Mouse (Mus musculus): ENCODE measurements around the gene Gxylt1. TPM values are rescaled to one million over a fixed set of nuclear protein-coding genes. Genes with fewer than 3 reads are reported as not detected.
A peak's percentile ranks its signal among the peaks of the same experiment; 100 is the strongest.
"Not testable (repeated sequence)": the region's sequence is repeated elsewhere in the genome, so short reads cannot be mapped to it uniquely, and the experiment has no call there.

Gxylt1 gene
- total and polyA plus RNA-seq, 2 experiments, result 1.4 to 5.7 TPM

DNA sequence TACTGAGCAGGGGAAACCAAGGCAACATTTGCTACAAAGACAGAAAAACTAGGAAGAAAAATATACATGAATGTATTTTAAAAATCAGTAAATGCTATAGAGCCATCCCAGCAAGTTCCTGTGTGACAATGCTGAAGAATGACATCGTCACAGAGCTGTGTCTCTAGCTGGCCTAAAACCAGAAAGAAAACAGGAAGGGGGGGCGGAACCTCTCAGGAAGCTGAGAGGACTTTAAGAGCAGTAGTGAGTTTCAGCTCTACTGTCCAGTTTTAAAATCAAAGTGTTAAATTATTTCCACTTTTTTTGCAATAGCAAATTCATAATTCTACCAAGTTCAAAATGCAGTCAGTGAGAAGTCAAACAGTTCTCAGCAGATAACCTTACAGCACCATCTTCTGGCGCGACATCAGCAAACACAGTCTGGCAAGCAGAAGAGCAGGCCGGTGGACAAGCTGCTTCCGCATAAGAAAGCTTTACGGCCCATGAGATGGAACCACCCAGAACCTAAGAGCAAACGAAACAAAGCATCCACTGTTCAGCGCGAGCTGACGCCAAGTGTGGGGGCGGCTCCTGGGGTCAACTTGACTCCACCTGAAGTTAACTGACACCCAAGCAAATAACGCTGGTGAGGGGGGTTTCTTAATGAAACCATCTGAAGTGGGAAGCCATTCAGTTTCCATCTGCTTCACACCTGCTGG is 23.3 kb downstream of the Gxylt1 start:
- DNase-seq (ENCODE audit: extremely low read depth, low read depth, low spot score), result no peak
- Histone ChIP-seq H3K4me3 (ENCODE audit: insufficient read depth, low read depth, low read length) (no peak overlapping the region), H3K79me2 (ENCODE audit: control insufficient read depth, insufficient read depth, low read length) (no peaks in the 10 kb centered on the region), H3K27me3 (ENCODE audit: control insufficient read depth, insufficient read depth, low read length) (no peaks in the 10 kb centered on the region), H3K27ac (replicated peaks; ENCODE audit: insufficient read depth, low read depth, low read length) (no peak overlapping the region; the same call in 1 of the 2 replicates), H3K36me3 (ENCODE audit: control insufficient read depth, insufficient read depth, low read length) (peaks cover 35% of the 10 kb centered on the region), H3K4me1 (ENCODE audit: control insufficient read depth, insufficient read depth, low read length) (no peaks in the 10 kb centered on the region), H3K9ac (ENCODE audit: low read depth, low read length) (no peak overlapping the region)
- 68% methylated on average over 13 of the region's 13 CpGs for WGBS
- TF ChIP-seq CTCF (IDR thresholded peaks at IDR 0.05; ENCODE audit: low read depth, low read length) (no peak), POLR2A (IDR thresholded peaks at IDR 0.05; ENCODE audit: extremely low read depth, insufficient read depth, low read length) (no peak)

DNA sequence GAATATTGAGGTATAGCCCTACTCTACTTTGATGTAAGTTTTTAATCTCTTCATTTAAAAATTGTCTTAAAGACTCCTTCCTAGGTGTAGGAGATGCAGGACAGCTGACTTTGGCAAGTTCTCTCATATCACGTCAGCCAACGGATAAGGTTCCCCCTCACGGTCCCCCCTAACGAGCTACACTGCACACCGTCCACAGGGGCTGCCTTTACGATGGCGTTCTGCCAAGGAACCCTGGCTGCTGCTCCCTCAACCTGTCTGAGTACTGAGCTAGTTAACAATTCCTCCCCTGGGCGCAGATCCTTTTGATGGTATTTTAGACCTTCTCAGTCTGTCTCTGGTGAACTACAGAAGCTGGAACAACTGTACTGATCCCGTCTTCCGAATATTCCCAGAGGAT is 31.8 kb downstream of the Gxylt1 start:
- Histone ChIP-seq H3K79me2 (ENCODE audit: control insufficient read depth, insufficient read depth, low read length) (no peaks in the 10 kb centered on the region), H3K9ac (ENCODE audit: low read depth, low read length) (no peak overlapping the region), H3K27me3 (ENCODE audit: control insufficient read depth, insufficient read depth, low read length) (no peaks in the 10 kb centered on the region), H3K4me3 (ENCODE audit: insufficient read depth, low read depth, low read length) (no peak overlapping the region), H3K36me3 (ENCODE audit: control insufficient read depth, insufficient read depth, low read length) (peaks cover 19% of the 10 kb centered on the region), H3K4me1 (ENCODE audit: control insufficient read depth, insufficient read depth, low read length) (peaks cover 2% of the 10 kb centered on the region; the same call in 1 of the 2 replicates), H3K27ac (replicated peaks; ENCODE audit: insufficient read depth, low read depth, low read length) (no peak overlapping the region)
- no peak for DNase-seq (ENCODE audit: extremely low read depth, low read depth, low spot score)
- WGBS, result 93% methylated on average over 10 of the region's 10 CpGs
- TF ChIP-seq POLR2A (IDR thresholded peaks at IDR 0.05; ENCODE audit: extremely low read depth, insufficient read depth, low read length), result no peak
- TF ChIP-seq CTCF (IDR thresholded peaks at IDR 0.05; ENCODE audit: low read depth, low read length), result no peak

DNA sequence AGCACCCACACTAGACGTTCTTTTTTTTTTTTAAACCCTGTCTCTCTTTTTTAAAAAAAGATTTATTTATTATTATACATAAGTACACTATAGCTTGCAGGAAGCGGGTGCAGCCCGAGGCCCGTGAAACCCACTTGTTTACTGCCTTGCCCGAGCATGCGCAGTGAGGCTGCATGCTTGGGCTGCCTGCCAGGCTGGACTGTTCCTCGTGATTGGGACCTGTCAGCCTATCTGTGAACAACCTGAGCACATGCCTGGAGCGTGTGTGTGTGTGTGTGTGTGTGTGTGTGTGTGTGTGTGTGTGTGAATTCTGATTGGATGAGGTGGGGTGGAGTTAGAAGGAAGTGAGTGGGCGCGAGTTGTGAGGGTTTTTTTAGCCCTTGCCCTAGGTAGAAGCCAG is 38.5 kb downstream of the Gxylt1 start:
- not testable (repeated sequence) for DNase-seq (ENCODE audit: extremely low read depth, low read depth, low spot score); H3K4me1 ChIP-seq (ENCODE audit: control insufficient read depth, insufficient read depth, low read length); H3K27me3 ChIP-seq (ENCODE audit: control insufficient read depth, insufficient read depth, low read length); H3K9ac ChIP-seq (ENCODE audit: low read depth, low read length); H3K27ac ChIP-seq (replicated peaks; ENCODE audit: insufficient read depth, low read depth, low read length); H3K79me2 ChIP-seq (ENCODE audit: control insufficient read depth, insufficient read depth, low read length); H3K36me3 ChIP-seq (ENCODE audit: control insufficient read depth, insufficient read depth, low read length); H3K4me3 ChIP-seq (ENCODE audit: insufficient read depth, low read depth, low read length)
- 95% methylated on average over 10 of the region's 10 CpGs for whole genome bisulfite sequencing

DNA sequence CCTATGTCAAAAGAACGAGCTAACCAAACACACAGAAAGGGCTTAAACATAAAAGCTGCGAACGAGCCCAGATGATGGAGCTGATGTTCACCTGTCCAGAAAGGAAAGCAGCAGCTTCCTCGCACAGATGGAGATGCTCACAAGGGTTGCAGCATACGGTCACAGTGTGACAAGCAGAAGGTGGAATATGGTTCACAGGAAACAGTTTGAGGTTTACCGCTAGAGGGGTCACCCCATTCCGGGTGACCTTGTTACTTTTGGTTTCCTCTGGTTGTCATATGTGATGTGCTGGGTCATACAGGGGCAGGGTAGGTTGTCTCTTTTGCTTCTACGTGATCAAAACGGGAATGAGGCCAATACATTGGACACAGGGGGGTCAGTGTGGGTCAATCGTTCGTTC is 46.0 kb downstream of the Gxylt1 start:
- TF ChIP-seq POLR2A (IDR thresholded peaks at IDR 0.05; ENCODE audit: extremely low read depth, insufficient read depth, low read length) (no peak), CTCF (IDR thresholded peaks at IDR 0.05; ENCODE audit: low read depth, low read length) (no peak)
- no peak overlapping the region for H3K9ac ChIP-seq (ENCODE audit: low read depth, low read length)

DNA sequence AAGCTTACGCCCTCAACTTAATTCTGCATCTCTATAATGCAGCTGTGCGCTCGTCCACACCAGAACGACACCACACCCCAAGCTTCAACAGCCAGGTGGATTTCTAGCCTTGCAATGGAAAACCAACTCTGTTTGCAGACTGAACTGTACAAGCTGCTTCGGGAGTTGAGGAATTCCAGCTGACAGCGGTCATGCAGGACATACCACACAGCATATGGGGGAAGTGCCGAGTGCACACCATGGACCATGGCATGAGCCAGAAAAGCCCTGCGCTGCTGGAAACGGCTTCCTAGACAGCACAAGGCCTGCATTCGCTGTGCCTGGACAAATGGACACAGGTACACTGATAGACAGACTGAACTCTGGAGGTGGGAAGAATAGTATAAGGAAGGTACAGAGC is 46.6 kb downstream of the Gxylt1 start:
- Histone ChIP-seq H3K79me2 (ENCODE audit: control insufficient read depth, insufficient read depth, low read length) (no peaks in the 10 kb centered on the region), H3K9ac (ENCODE audit: low read depth, low read length) (no peak overlapping the region), H3K27me3 (ENCODE audit: control insufficient read depth, insufficient read depth, low read length) (no peaks in the 10 kb centered on the region), H3K27ac (replicated peaks; ENCODE audit: insufficient read depth, low read depth, low read length) (no peak overlapping the region), H3K36me3 (ENCODE audit: control insufficient read depth, insufficient read depth, low read length) (no peaks in the 10 kb centered on the region), H3K4me1 (ENCODE audit: control insufficient read depth, insufficient read depth, low read length) (no peaks in the 10 kb centered on the region), H3K4me3 (ENCODE audit: insufficient read depth, low read depth, low read length) (no peak overlapping the region)
- no peak for TF ChIP-seq CTCF (IDR thresholded peaks at IDR 0.05; ENCODE audit: low read depth, low read length)
- TF ChIP-seq POLR2A (IDR thresholded peaks at IDR 0.05; ENCODE audit: extremely low read depth, insufficient read depth, low read length), result no peak
- DNase-seq (ENCODE audit: extremely low read depth, low read depth, low spot score), result no peak
- 89% methylated on average over 10 of the region's 10 CpGs for WGBS

More for the DNA sequence above, 46.0 kb downstream of the Gxylt1 start:
- DNase-seq (ENCODE audit: extremely low read depth, low read depth, low spot score), result no peak
- H3K27me3 ChIP-seq (ENCODE audit: control insufficient read depth, insufficient read depth, low read length), result no peaks in the 10 kb centered on the region
- H3K36me3 ChIP-seq (ENCODE audit: control insufficient read depth, insufficient read depth, low read length), result no peaks in the 10 kb centered on the region
- no peak overlapping the region for H3K4me3 ChIP-seq (ENCODE audit: insufficient read depth, low read depth, low read length)
- WGBS, result 74% methylated on average over 11 of the region's 11 CpGs
- no peaks in the 10 kb centered on the region for H3K4me1 ChIP-seq (ENCODE audit: control insufficient read depth, insufficient read depth, low read length)
- no peaks in the 10 kb centered on the region for H3K79me2 ChIP-seq (ENCODE audit: control insufficient read depth, insufficient read depth, low read length)
- no peak overlapping the region for H3K27ac ChIP-seq (replicated peaks; ENCODE audit: insufficient read depth, low read depth, low read length)

DNA sequence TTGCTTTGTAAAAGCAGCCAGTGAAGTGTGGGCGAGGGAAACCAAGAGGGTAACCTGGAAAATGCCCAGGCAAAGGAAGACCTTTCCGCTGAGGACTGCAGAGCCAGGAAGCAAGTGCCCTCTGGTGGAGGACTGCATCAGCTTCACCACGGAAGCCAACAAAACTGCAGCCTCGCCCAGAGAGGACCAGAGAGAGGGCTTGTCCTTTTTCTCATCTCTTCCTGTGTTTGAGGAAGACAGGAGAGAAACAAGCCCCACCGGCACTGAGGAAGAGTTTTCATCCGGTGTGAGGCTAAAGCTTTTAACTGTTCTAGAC is 47.3 kb downstream of the Gxylt1 start:
- no peak overlapping the region for H3K9ac ChIP-seq (ENCODE audit: low read depth, low read length)
- no peak overlapping the region for H3K27ac ChIP-seq (replicated peaks; ENCODE audit: insufficient read depth, low read depth, low read length)
- H3K36me3 ChIP-seq (ENCODE audit: control insufficient read depth, insufficient read depth, low read length), result no peaks in the 10 kb centered on the region
- H3K4me3 ChIP-seq (ENCODE audit: insufficient read depth, low read depth, low read length), result no peak overlapping the region
- no peak for DNase-seq (ENCODE audit: extremely low read depth, low read depth, low spot score)
- H3K79me2 ChIP-seq (ENCODE audit: control insufficient read depth, insufficient read depth, low read length), result no peaks in the 10 kb centered on the region
- 33% methylated on average over 6 of the region's 6 CpGs for WGBS
- H3K4me1 ChIP-seq (ENCODE audit: control insufficient read depth, insufficient read depth, low read length), result no peaks in the 10 kb centered on the region
- no peaks in the 10 kb centered on the region for H3K27me3 ChIP-seq (ENCODE audit: control insufficient read depth, insufficient read depth, low read length)
- TF ChIP-seq POLR2A (IDR thresholded peaks at IDR 0.05; ENCODE audit: extremely low read depth, insufficient read depth, low read length) (no peak), CTCF (IDR thresholded peaks at IDR 0.05; ENCODE audit: low read depth, low read length) (peak; percentile 66)

Measured in liver, adult 2 months (tissue).